Mouse (Mus musculus) liver, embryonic 13.5 days (tissue): ENCODE data around the gene Shank1. TPM values are rescaled to one million over a fixed set of nuclear protein-coding genes. Genes with fewer than 3 reads are reported as not detected.

Experiments used
- ATAC-seq: fragments of 200-750 bp; cut with Nextera tagmentation; 2 replicates; pipeline ENCODE4 v1.8.0; 2017; ENCODE audit warnings: low read depth, mild to moderate bottlenecking, moderate number of reproducible peaks, moderate library complexity
- DNase-seq: peaks from one replicate; pipeline ENCODE4 v3.0.0; 2022
- H3K27ac ChIP-seq: fragments of 300-500 bp; sonication (generic); 2 replicates; pipeline ENCODE4 v1.5.1; 2015; ENCODE audit warnings: moderate library complexity, mild to moderate bottlenecking, inconsistent platforms
- H3K27me3 ChIP-seq: fragments of 300-500 bp; sonication (generic); 2 replicates; pipeline ENCODE4 v1.6.1; 2015; ENCODE audit warnings: mild to moderate bottlenecking, inconsistent platforms
- H3K36me3 ChIP-seq: fragments of 300-500 bp; sonication (generic); 2 replicates; pipeline ENCODE4 v1.6.1; 2015; ENCODE audit warnings: mild to moderate bottlenecking, inconsistent platforms
- H3K4me1 ChIP-seq: fragments of 300-500 bp; sonication (generic); replicated peaks from 2 replicates; pipeline ENCODE4 v1.6.1; 2015; ENCODE audit warnings: inconsistent platforms
- H3K4me2 ChIP-seq: fragments of 300-500 bp; sonication (generic); 2 replicates; pipeline ENCODE4 v1.6.1; 2015; ENCODE audit warnings: inconsistent platforms, mild to moderate bottlenecking, moderate library complexity
- H3K4me3 ChIP-seq: fragments of 300-500 bp; sonication (generic); replicated peaks from 2 replicates; pipeline ENCODE4 v1.5.1; 2015; ENCODE audit warnings: mild to moderate bottlenecking, inconsistent platforms
- H3K9ac ChIP-seq: fragments of 300-500 bp; sonication (generic); 2 replicates; pipeline ENCODE4 v1.6.1; 2015; ENCODE audit warnings: mild to moderate bottlenecking, inconsistent platforms
- H3K9me3 ChIP-seq: fragments of 300-500 bp; sonication (generic); replicated peaks from 2 replicates; pipeline ENCODE4 v1.6.1; 2016; ENCODE audit warnings: inconsistent platforms
- WGBS: fragments of 180-500 bp; shearing (Covaris S2); methylation state at CpG from one replicate; pipeline ENCODE4 v1.1.7; 2015; ENCODE audit not compliant: insufficient replicate concordance; 5-methylcytosine and 5-hydroxymethylcytosine counted together
- polyA plus RNA-seq: library from polyadenylated mRNA; unstranded; fragments of >200 nt; fragmentation: Nextera tagmentation; extraction: Ambion mirVana; gene quantifications from 2 replicates; pipeline ENCODE4 v1.2.1, GENCODE M21; 2015

Shank1 gene
- polyA plus RNA-seq, 1 experiment from 2014 or later: 0.06 TPM

DNA sequence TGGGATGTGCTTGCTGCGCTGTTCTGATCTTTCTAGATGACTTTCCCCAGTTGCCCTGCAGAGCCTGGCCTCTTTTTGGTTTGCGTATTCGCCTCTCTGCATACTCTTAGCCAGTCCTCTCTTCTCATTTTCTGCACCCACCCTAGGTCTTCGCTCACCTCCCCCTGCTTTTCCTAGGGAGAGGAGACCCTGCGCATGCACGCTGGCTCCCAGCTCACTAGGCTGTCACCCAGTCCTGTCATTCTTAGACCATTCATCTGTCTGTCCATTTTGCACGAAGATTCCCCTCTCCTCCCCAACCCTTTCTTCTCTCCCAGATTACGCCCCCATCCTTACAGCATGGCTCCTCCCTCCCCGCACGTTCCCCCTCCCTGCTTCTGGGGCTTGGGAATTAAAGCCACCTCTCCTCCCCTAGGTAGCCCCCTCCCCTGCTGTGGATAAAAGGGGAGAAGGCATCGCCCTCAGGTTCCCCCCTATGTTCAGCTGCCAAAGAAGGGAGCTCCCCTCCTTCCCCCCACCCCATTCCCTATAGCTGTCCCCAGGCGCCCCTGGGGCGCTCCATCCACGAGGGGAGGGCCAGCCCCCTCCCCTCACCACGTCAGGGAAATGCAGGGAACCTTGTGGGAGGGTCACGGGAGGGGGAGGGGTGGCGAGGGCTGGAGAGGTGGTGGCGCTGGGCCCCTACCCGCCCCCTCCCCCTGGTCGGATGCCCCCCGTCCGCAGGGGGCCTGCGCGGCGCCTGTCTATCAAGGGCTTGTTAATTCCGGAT lies 49.0 kb downstream of the Shank1 start:
- ATAC-seq (no peak), DNase-seq (no peak)
- no peak overlapping the region for H3K9ac ChIP-seq
- peaks cover 92% of the 10 kb centered on the region for H3K27me3 ChIP-seq
- peak overlapping the region; percentile 54 for H3K4me3 ChIP-seq
- WGBS: 4% methylated on average over 22 of the region's 26 CpGs
- peak overlapping the region; percentile 81 for H3K4me2 ChIP-seq
- no peaks in the 10 kb centered on the region for H3K9me3 ChIP-seq
- no peak overlapping the region for H3K27ac ChIP-seq
- H3K36me3 ChIP-seq: no peaks in the 10 kb centered on the region
- peaks cover 18% of the 10 kb centered on the region for H3K4me1 ChIP-seq

DNA sequence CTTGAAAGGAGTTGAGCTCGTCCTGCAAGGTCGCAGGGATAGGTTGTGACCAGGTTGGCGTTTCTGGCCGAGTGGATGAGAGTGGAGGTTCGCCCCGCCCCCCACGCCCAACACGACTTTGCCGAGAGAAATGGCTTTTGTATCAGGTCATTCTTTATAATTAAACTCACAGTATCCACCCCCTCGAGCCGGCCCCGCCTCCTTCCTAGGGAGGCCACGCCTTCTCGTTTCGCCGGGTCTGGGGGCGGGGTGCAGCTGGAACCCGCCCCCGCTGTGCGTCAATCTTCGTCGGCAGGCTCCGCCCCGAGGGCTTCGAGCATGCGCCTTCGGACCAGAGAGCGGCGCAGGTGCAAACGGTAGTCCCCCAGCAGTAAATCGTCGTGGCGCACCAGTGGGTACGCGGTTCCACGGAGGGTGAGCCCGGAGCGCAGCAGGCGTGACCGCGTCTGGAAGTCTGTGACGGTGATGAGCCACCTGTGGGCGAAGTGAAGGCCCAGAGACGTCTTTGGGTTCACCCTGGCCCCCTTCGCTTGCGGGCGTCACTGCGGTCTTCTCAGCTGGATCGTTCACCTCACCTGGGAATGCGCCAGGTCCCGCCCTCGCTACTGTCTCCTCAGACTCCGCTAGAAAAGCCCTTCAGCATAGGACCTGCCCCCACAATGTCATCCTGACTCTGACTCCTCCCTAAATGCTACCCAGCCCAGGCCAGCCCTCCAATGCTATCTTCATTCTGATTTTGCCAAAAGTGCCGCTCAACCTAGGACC lies 50.0 kb downstream of the Shank1 start:
- Histone ChIP-seq H3K4me2 (peak overlapping the region; percentile 81), H3K9ac (peak overlapping the region; percentile 45), H3K4me1 (peaks cover 18% of the 10 kb centered on the region), H3K4me3 (peak overlapping the region; percentile 54), H3K36me3 (no peaks in the 10 kb centered on the region), H3K9me3 (no peaks in the 10 kb centered on the region), H3K27ac (no peak overlapping the region), H3K27me3 (peaks cover 90% of the 10 kb centered on the region)
- WGBS: under 1% methylated on average over 54 of the region's 54 CpGs
- peak; percentile 73 for ATAC-seq
- peak; percentile 80 for DNase-seq

DNA sequence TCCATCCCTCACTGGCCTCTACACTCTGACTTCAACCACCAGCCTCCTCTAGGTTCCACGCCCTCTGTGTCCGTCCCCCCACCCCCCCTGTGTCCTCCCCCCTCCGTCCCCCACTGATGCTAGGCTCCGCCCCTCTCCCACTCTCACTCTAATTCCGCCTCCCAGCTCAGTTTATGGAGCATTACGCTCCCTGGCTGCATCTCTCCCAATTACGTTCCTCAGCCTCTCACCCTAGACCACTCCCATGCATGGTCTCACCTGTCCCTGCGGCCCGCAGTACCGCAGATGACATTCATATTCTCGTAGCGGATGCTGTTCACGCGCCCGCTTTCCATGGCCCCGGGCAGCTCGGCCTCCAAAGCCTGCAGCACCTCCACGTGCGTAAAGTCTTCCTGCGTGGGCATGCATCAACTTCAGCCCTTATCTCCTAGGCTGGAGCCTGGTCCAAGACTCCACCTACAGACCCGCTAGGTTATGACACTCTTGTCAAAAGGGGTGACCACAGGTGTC lies 50.8 kb downstream of the Shank1 start:
- Histone ChIP-seq H3K27me3 (peaks cover 82% of the 10 kb centered on the region), H3K36me3 (no peaks in the 10 kb centered on the region), H3K9me3 (no peaks in the 10 kb centered on the region), H3K9ac (no peak overlapping the region), H3K4me2 (peak overlapping the region; percentile 81), H3K4me1 (peaks cover 18% of the 10 kb centered on the region), H3K27ac (no peak overlapping the region), H3K4me3 (peak overlapping the region; percentile 54)
- WGBS: 15% methylated on average over 21 of the region's 21 CpGs
- DNase-seq: no peak
- no peak for ATAC-seq

DNA sequence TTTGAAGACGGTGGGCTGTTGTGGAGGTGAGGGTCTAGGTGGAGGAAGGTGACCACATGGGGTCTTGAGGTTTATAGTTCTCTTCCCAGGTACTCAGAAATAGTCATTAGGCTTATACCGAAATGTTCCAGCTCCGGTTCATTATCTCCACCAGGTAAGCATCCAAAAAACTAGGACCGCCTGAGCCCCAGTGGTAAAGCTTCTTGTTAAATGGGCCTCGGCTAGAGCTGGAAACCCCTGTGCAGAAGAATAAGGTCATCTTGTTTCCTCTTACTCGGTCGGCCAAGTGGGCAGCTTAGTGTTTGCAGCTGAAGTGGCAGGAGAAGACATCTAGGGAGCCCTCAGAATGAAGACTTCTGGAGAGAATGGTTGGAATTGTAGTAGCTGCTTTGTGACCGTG lies 62.6 kb downstream of the Shank1 start:
- peaks cover 3% of the 10 kb centered on the region; the same call in 1 of the 2 replicates for H3K27me3 ChIP-seq
- 75% methylated on average over 8 of the region's 8 CpGs for WGBS
- H3K4me2 ChIP-seq: no peak overlapping the region
- no peaks in the 10 kb centered on the region for H3K36me3 ChIP-seq
- H3K27ac ChIP-seq: no peak overlapping the region
- H3K4me1 ChIP-seq: peaks cover 25% of the 10 kb centered on the region
- H3K9me3 ChIP-seq: no peaks in the 10 kb centered on the region
- ATAC-seq (no peak), DNase-seq (no peak)
- no peak overlapping the region for H3K9ac ChIP-seq
- no peak overlapping the region for H3K4me3 ChIP-seq

DNA sequence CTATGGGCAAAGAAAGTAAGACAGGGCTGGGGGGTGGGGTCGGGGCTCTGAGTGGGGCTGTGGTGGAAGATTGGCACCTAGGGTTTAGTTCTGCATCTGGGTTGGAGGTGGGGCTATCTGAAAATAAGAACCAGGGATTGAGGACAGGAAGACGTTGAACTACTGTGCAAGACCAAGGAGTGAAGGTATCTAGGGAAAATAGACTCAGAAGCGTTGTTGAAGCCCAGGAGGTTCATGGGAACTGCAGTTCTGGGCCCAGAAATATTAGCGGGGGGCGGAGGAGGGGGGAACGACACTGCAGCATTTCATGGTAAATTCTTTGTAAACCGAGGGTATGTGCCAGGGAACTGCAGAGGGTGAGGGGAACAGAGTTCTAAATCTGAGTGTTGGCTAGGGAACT lies 63.4 kb downstream of the Shank1 start:
- no peak for DNase-seq
- 10% methylated on average over 7 of the region's 7 CpGs for whole genome bisulfite sequencing
- peak overlapping the region; percentile 44 for H3K9ac ChIP-seq

DNA sequence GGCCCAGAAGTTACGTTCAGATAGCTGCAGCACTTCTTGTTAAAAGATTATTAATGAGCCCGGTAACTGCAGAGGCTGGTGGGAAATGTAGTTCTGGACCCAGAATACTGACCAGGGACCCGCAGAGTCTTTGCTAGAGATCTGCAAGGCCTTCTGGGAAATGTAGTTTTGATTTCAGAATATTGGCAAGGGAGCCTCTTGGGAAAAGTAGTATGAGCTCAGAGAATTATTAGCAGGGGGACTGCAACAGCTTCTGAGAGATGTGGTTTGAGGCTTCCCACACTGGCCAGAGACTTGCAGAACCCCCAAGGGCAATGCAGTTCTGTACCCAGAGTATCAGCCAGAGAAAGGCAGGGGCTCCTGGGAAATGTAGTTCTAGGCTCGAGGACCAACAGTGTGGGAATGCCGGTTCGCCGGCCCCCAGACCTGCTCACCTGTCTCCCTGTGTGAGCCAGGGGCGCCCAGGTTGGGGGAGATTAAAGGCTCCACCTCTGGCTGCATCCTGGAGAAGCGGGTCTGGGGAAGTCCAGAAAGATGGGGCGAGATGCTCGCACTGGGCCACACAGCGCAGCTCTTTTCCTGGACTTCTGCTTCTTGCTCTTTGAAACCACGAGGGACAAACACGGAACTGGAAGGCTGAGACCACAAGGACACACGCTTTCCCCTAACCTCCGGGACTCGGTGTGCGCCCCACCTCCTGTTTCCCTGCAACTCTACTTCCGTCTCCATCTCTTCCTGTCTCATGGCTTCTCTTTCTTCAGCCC lies 64.0 kb downstream of the Shank1 start:
- H3K27ac ChIP-seq: peak overlapping the region; percentile 25; the same call in 1 of the 2 replicates
- no peaks in the 10 kb centered on the region for H3K36me3 ChIP-seq
- WGBS: under 1% methylated on average over 19 of the region's 19 CpGs
- no peaks in the 10 kb centered on the region for H3K9me3 ChIP-seq
- peak; percentile 85 for ATAC-seq
- peak; percentile 67 for DNase-seq
- peak overlapping the region; percentile 82 for H3K4me2 ChIP-seq
- peaks cover 3% of the 10 kb centered on the region; the same call in 1 of the 2 replicates for H3K27me3 ChIP-seq
- peaks cover 25% of the 10 kb centered on the region for H3K4me1 ChIP-seq
- peak overlapping the region; percentile 65 for H3K4me3 ChIP-seq
- peak overlapping the region; percentile 66 for H3K9ac ChIP-seq

More for the DNA sequence above, 63.4 kb downstream of the Shank1 start:
- peak overlapping the region; percentile 65 for H3K4me3 ChIP-seq
- H3K9me3 ChIP-seq: no peaks in the 10 kb centered on the region
- peaks cover 3% of the 10 kb centered on the region; the same call in 1 of the 2 replicates for H3K27me3 ChIP-seq
- H3K4me1 ChIP-seq: peaks cover 25% of the 10 kb centered on the region
- H3K27ac ChIP-seq: no peak overlapping the region
- peak overlapping the region; percentile 82 for H3K4me2 ChIP-seq
- no peaks in the 10 kb centered on the region for H3K36me3 ChIP-seq
- peak; percentile 7; the same call in 1 of the 2 replicates for ATAC-seq

DNA sequence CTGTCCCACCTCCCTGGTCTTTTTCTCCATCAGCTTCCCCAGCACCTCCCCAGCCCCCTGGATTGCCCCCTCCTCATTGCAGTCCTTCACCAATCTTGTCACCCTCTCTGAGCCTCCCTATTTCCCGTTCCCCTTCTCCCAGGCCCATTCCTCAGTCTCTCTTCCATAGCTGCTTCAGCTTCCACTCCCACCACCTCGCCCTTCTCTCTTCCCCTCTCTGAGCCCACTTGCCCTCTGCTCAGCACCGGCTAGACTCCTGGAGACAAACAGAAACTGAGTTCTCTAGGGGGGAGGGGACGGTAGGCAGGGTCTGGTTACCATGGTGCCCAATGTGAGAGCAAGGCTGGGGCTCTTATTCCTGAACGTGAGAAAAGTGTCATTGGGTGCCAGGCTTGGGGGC lies 64.7 kb downstream of the Shank1 start:
- H3K4me3 ChIP-seq: peak overlapping the region; percentile 65
- DNase-seq: no peak
- WGBS: 6% methylated on average over 5 of the region's 5 CpGs

DNA sequence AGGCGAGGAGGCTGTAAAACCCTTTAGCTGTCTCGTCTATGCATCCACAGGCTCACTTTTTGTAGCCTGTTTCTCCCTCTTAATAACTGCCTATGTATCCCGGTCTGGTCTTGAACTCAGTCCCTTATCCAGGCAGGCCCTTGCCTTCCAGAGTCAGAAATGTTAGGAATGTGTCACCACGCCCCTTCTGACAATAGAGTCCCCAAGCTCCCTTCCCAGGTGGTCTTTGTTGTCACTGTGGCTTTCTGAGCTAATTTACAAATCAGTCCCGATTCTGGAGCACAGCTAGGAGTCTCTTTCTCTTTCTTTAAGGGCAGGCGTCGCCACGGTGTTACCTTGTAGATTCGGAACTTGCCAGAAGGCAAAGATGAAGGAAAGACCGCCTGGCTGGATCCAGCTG lies 65.2 kb downstream of the Shank1 start:
- Histone ChIP-seq H3K27me3 (peaks cover 7% of the 10 kb centered on the region; the same call in 1 of the 2 replicates), H3K9me3 (no peaks in the 10 kb centered on the region), H3K4me3 (0 out of 2 replicates have a peak overlapping the region, but pooled peaks have one; percentile 65), H3K36me3 (no peaks in the 10 kb centered on the region), H3K4me1 (peaks cover 25% of the 10 kb centered on the region), H3K4me2 (peak overlapping the region; percentile 82), H3K27ac (no peak overlapping the region), H3K9ac (peak overlapping the region; percentile 66; the same call in 1 of the 2 replicates)
- DNase-seq: no peak
- WGBS: 28% methylated on average over 10 of the region's 10 CpGs
- ATAC-seq: no peak

More for the DNA sequence above, 64.7 kb downstream of the Shank1 start:
- H3K4me1 ChIP-seq: peaks cover 25% of the 10 kb centered on the region
- peaks cover 6% of the 10 kb centered on the region; the same call in 1 of the 2 replicates for H3K27me3 ChIP-seq
- peak overlapping the region; percentile 66 for H3K9ac ChIP-seq
- H3K4me2 ChIP-seq: peak overlapping the region; percentile 82
- H3K9me3 ChIP-seq: no peaks in the 10 kb centered on the region
- no peak for ATAC-seq
- no peaks in the 10 kb centered on the region for H3K36me3 ChIP-seq
- H3K27ac ChIP-seq: no peak overlapping the region

DNA sequence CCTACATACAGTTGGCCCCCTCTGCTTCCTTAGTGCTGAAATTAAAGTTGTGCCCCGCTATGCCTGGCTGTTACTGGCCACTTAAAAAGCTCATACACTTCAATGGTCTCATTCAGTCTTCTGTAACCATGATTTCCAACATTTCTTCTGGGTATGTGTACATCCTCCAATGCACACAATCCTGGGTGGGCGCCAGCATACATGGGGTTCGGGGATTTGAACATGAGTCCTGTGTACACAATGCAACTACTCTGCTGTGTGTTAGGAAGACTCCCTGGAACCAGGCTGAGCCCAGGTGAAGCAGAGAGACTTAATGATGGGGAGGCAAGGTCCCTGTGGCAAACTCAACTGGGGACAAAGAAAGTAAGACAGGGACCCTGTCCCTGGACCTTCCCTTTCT lies 65.7 kb downstream of the Shank1 start:
- H3K9me3 ChIP-seq: no peaks in the 10 kb centered on the region
- ATAC-seq: no peak
- H3K4me1 ChIP-seq: peaks cover 25% of the 10 kb centered on the region
- H3K4me3 ChIP-seq: no peak overlapping the region
- no peak overlapping the region for H3K27ac ChIP-seq
- 61% methylated on average over 3 of the region's 3 CpGs for WGBS
- DNase-seq: no peak
- H3K9ac ChIP-seq: no peak overlapping the region
- no peaks in the 10 kb centered on the region for H3K36me3 ChIP-seq
- H3K4me2 ChIP-seq: no peak overlapping the region
- peaks cover 10% of the 10 kb centered on the region; the same call in 1 of the 2 replicates for H3K27me3 ChIP-seq

DNA sequence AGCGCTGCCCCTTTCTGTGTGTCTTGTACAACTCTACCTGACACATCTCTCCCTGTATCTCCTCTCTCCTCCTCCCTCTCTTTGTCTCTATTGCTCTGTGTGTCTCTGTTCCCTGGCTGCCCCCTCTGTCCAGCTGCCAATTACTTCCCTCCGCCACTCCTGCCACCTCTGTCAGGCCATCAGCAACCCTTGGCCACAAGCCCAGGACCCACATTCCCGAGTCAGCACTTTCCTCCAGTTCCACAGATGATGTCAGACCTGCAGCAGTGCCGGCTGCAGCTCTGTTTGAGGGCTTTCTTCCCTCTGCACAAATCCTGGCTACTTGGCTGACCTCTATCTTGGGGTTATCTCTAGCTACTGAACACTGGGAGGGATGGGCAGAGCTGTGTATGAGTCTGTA lies 68.2 kb downstream of the Shank1 start:
- H3K36me3 ChIP-seq: no peaks in the 10 kb centered on the region
- no peaks in the 10 kb centered on the region for H3K9me3 ChIP-seq
- H3K4me2 ChIP-seq: no peak overlapping the region
- no peak overlapping the region for H3K9ac ChIP-seq
- H3K27me3 ChIP-seq: peaks cover 22% of the 10 kb centered on the region
- ATAC-seq (no peak), DNase-seq (no peak)
- H3K27ac ChIP-seq: no peak overlapping the region
- H3K4me3 ChIP-seq: no peak overlapping the region
- peaks cover 17% of the 10 kb centered on the region for H3K4me1 ChIP-seq
- WGBS: 31% methylated on average over 4 of the region's 4 CpGs
